Mouse (Mus musculus) heart, adult 2 months (tissue): ENCODE measurements around the gene Dnajb13.

Experiments used
- CTCF ChIP-seq: fragments of 200-600 bp; IDR thresholded peaks from 2 replicates; pipeline ENCODE4 v1.8.1; 2022; ENCODE audit warnings: antibody characterized with exemption, mild to moderate bottlenecking, moderate library complexity
- EP300 ChIP-seq: fragments of 200-500 bp; IDR thresholded peaks from 2 replicates; pipeline ENCODE4 v1.6.1; 2011; ENCODE audit warnings: low read depth, low read length, control low read depth; ENCODE audit not compliant: insufficient read depth
- POLR2A ChIP-seq: fragments of 200-500 bp; IDR thresholded peaks from 2 replicates; pipeline ENCODE4 v1.6.1; 2011; ENCODE audit warnings: mild to moderate bottlenecking, low read depth, low read length, control low read depth; ENCODE audit not compliant: insufficient read depth

- no peak for TF ChIP-seq POLR2A
- TF ChIP-seq CTCF: no peak
- TF ChIP-seq EP300: no peak
Measured at GRCm38 (mm10) chr7:100539516-100539915, 24.8 kb upstream of the Dnajb13 start.
